Mouse (Mus musculus): ENCODE data around the gene Olfr19. TPM values are rescaled to one million over a fixed set of nuclear protein-coding genes. Genes with fewer than 3 reads are reported as not detected.

Gene Olfr19
- polyA plus RNA-seq (2014; fragmentation: Illumina TruSeq; extraction: RNeasy Lipid Tissue Mini Kit (QIAGEN cat#74804); ENCODE audit: low replicate concordance): not detected

GRCm38 (mm10) chr16:16676305-16676704 lies at the start of gene Olfr19:
Gene Olfr19, minus strand, starts transcription at chr16:16676405.

Other genes with a start within 250 kb of the Olfr19 start
- 61.0 TPM for gene Fgd4, start 75.9 kb downstream of the Olfr19 start, polyA plus RNA-seq (2014; fragmentation: Illumina TruSeq; extraction: RNeasy Lipid Tissue Mini Kit (QIAGEN cat#74804); ENCODE audit: low replicate concordance)
- gene Spag6l, start 153.1 kb upstream of the Olfr19 start, polyA plus RNA-seq (2014; fragmentation: Illumina TruSeq; extraction: RNeasy Lipid Tissue Mini Kit (QIAGEN cat#74804); ENCODE audit: low replicate concordance): 0.15 TPM
- gene Igll1, start 187.6 kb upstream of the Olfr19 start, polyA plus RNA-seq (2014; fragmentation: Illumina TruSeq; extraction: RNeasy Lipid Tissue Mini Kit (QIAGEN cat#74804); ENCODE audit: low replicate concordance): not detected
- 8.6 TPM for gene Top3b, start 194.3 kb upstream of the Olfr19 start, polyA plus RNA-seq (2014; fragmentation: Illumina TruSeq; extraction: RNeasy Lipid Tissue Mini Kit (QIAGEN cat#74804); ENCODE audit: low replicate concordance)
- not detected for gene Vpreb1, start 194.4 kb upstream of the Olfr19 start, polyA plus RNA-seq (2014; fragmentation: Illumina TruSeq; extraction: RNeasy Lipid Tissue Mini Kit (QIAGEN cat#74804); ENCODE audit: low replicate concordance)
- 0.97 TPM for gene Ppm1f, start 220.1 kb upstream of the Olfr19 start, polyA plus RNA-seq (2014; fragmentation: Illumina TruSeq; extraction: RNeasy Lipid Tissue Mini Kit (QIAGEN cat#74804); ENCODE audit: low replicate concordance)